8 mouse cellular contexts compared by ENCODE assay signal in the genomic region with DNA sequence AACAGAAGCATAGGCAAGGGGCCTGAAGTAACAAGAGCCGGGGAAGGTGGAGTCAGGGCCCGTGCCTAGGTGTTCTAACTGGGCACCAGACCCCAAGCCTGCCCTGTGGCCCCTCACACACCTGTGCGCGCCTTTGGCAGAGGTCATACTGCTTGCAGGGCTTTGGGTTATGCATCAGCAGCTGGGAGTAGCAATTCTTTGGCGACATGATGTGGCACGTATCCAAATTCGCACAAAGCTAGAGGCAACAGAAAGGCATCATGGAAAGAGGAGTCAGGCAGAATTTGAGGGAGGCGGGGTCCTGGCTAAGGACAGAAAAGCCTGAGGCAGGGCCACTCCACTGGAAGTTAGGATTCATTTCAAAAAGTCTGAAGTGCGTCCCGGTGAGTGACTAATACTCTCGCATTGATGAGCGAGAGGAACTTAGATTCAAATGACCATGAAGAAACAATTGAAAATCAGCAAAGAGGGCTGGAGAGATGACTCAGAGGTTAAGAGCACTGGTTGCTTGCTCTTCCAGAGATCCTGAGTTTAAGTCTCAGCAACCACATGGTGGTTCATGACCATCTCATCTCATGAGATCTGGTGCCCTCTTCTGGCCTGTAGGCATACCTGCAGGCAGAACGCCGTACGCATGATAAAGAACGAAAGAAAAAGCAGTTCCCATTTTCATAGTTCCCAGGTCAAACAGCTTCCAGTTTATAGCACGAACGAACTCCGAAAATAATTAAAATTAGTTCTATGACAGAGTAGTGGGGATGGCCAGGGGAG. TPM values are rescaled to one million over a fixed set of nuclear protein-coding genes. Genes with fewer than 3 reads are reported as not detected.
DNase-seq lines count a peak whose midpoint lies in the region; ATAC-seq lines count a peak whose summit lies in the region.

No protein-coding gene starts in this region.

- no peak overlapping the region for H3K9ac ChIP-seq in embryonic facial prominence, embryonic 11.5 days (replicated peaks; ENCODE audit: low read length)
- peak overlapping the region; percentile 38; the same call in 1 of the 2 replicates for H3K9ac ChIP-seq in heart, embryonic 16.5 days (ENCODE audit: low read length)

- H3K9me3 ChIP-seq in embryonic facial prominence, embryonic 11.5 days (replicated peaks; ENCODE audit: control insufficient read depth, low read length): no peaks in the 10 kb centered on the region
- H3K9me3 ChIP-seq in heart, embryonic 16.5 days (replicated peaks; ENCODE audit: control insufficient read depth, low read length): no peaks in the 10 kb centered on the region

- H3K4me2 ChIP-seq in embryonic facial prominence, embryonic 11.5 days (ENCODE audit: low read depth, low read length): no peak overlapping the region
- H3K4me2 ChIP-seq in heart, embryonic 16.5 days (ENCODE audit: low read depth, low read length): peak overlapping the region; percentile 66

- H3K36me3 ChIP-seq in embryonic facial prominence, embryonic 11.5 days (replicated peaks; ENCODE audit: control insufficient read depth, insufficient read depth, low read depth, low read length): no peaks in the 10 kb centered on the region; the same call in 1 of the 2 replicates
- peaks cover 21% of the 10 kb centered on the region for H3K36me3 ChIP-seq in heart, embryonic 16.5 days (ENCODE audit: control insufficient read depth, insufficient read depth)

- 35% methylated on average over 19 of the region's 19 CpGs for WGBS in embryonic facial prominence, embryonic 11.5 days
- 33% methylated on average over 19 of the region's 19 CpGs for WGBS in heart, embryonic 16.5 days

- ATAC-seq in activated CD4-positive, CD25-positive, alpha-beta regulatory T cell, adult 4 months: peak; percentile 61
- no peak for ATAC-seq in embryonic facial prominence, embryonic 11.5 days (replicated peaks; ENCODE audit: insufficient number of reproducible peaks, low FRiP score, low TSS enrichment, low read depth)
- ATAC-seq in heart, embryonic 16.5 days (replicated peaks; ENCODE audit: extremely low read depth, insufficient read depth, low FRiP score): no peak

- peak; percentile 74 for DNase-seq in adrenal gland, adult 2 months
- DNase-seq in adrenal gland, adult 8-10 months: no peak
- DNase-seq in embryonic facial prominence, embryonic 11.5 days (ENCODE audit: low spot score): peak; percentile 86
- peak; percentile 65 to 74 for DNase-seq in kidney, postnatal 36 days
- peak; percentile 85 for DNase-seq in lung, postnatal 10 days
- DNase-seq in right cerebral cortex, postnatal 25 days: peak; percentile 42

- H3K4me3 ChIP-seq in embryonic facial prominence, embryonic 11.5 days (ENCODE audit: low read depth, low read length): no peak overlapping the region
- peak overlapping the region; percentile 46 for H3K4me3 ChIP-seq in heart, embryonic 16.5 days (ENCODE audit: low read length)

- H3K27ac ChIP-seq in embryonic facial prominence, embryonic 11.5 days (replicated peaks; ENCODE audit: low read depth, low read length): no peak overlapping the region
- no peak overlapping the region for H3K27ac ChIP-seq in heart, embryonic 16.5 days (ENCODE audit: low read length)

- no peaks in the 10 kb centered on the region for H3K27me3 ChIP-seq in embryonic facial prominence, embryonic 11.5 days (ENCODE audit: control insufficient read depth, insufficient read depth, low read length)
- no peaks in the 10 kb centered on the region for H3K27me3 ChIP-seq in heart, embryonic 16.5 days (ENCODE audit: control insufficient read depth, insufficient read depth, low read length)

- H3K4me1 ChIP-seq in embryonic facial prominence, embryonic 11.5 days (ENCODE audit: control insufficient read depth, insufficient read depth, low read length): no peaks in the 10 kb centered on the region
- peaks cover 11% of the 10 kb centered on the region for H3K4me1 ChIP-seq in heart, embryonic 16.5 days (ENCODE audit: control insufficient read depth, insufficient read depth, low read length)

RNA-seq across cellular contexts. Expression of a gene that starts 1.8 kb away (rescaled TPM):
- 10 to 100 TPM; 29.2 to 60.7 TPM for total RNA-seq in adrenal gland, adult 2 months (2021)
- 30.2 and 42.2 TPM in 2 replicates for polyA plus RNA-seq in adrenal gland, adult 2 months (2012; rRNA removed)
- 100 to 1,000 TPM in 1 of 4 experiments, 10 to 100 TPM in 3; 56.4 to 143 (median 79.7) TPM for total RNA-seq in adrenal gland, adult 8-10 months (2022)
- polyA plus RNA-seq in activated CD4-positive, CD25-positive, alpha-beta regulatory T cell, adult 4 months (2017; shearing (Covaris generic)): 10 to 100 TPM; 25.3 to 42.0 TPM
- polyA plus RNA-seq in embryonic facial prominence, embryonic 11.5 days (2014; fragmentation: Nextera tagmentation; extraction: Ambion mirVana): 1.2 and 1.8 TPM in 2 replicates
- polyA plus RNA-seq in heart, embryonic 16.5 days (2015; fragmentation: Nextera tagmentation; extraction: Ambion mirVana): 1.5 and 2.6 TPM in 2 replicates

RNA-seq across cellular contexts. Expression of a gene that starts 10.0 kb away (rescaled TPM):
- total RNA-seq in adrenal gland, adult 2 months (2021): 10 to 100 TPM; 42.5 to 42.6 TPM
- 73.5 and 85.1 TPM in 2 replicates for polyA plus RNA-seq in adrenal gland, adult 2 months (2012; rRNA removed)
- 10 to 100 TPM; 43.3 to 57.7 (median 52.2) TPM for total RNA-seq in adrenal gland, adult 8-10 months (2022)
- 10 to 100 TPM; 11.2 to 13.3 TPM for polyA plus RNA-seq in activated CD4-positive, CD25-positive, alpha-beta regulatory T cell, adult 4 months (2017; shearing (Covaris generic))
- polyA plus RNA-seq in embryonic facial prominence, embryonic 11.5 days (2014; fragmentation: Nextera tagmentation; extraction: Ambion mirVana): 49.9 and 55.9 TPM in 2 replicates
- polyA plus RNA-seq in heart, embryonic 16.5 days (2015; fragmentation: Nextera tagmentation; extraction: Ambion mirVana): 30.5 and 31.7 TPM in 2 replicates

RNA-seq across cellular contexts. Expression of a gene that starts 10.0 kb away (rescaled TPM):
- under 1 TPM in 1 of 2 experiments, not detected in 1; 0.59 TPM for total RNA-seq in adrenal gland, adult 2 months (2021)
- polyA plus RNA-seq in adrenal gland, adult 2 months (2012; rRNA removed): 0.75 and 0.84 TPM in 2 replicates
- 1 to 10 TPM in 1 of 4 experiments, under 1 TPM in 3; 0.29 to 3.4 (median 0.66) TPM for total RNA-seq in adrenal gland, adult 8-10 months (2022)
- polyA plus RNA-seq in activated CD4-positive, CD25-positive, alpha-beta regulatory T cell, adult 4 months (2017; shearing (Covaris generic)): under 1 TPM in 1 of 2 experiments, not detected in 1; 0.17 TPM
- 0.53 and 1.2 TPM in 2 replicates for polyA plus RNA-seq in embryonic facial prominence, embryonic 11.5 days (2014; fragmentation: Nextera tagmentation; extraction: Ambion mirVana)
- polyA plus RNA-seq in heart, embryonic 16.5 days (2015; fragmentation: Nextera tagmentation; extraction: Ambion mirVana): 0.26 and 0.60 TPM in 2 replicates

RNA-seq across cellular contexts. Expression of a gene that starts 11.4 kb away (rescaled TPM):
- total RNA-seq in adrenal gland, adult 2 months (2021): not detected
- polyA plus RNA-seq in adrenal gland, adult 2 months (2012; rRNA removed): not detected in 2 replicates
- under 1 TPM in 1 of 4 experiments, not detected in 3; 0.59 TPM for total RNA-seq in adrenal gland, adult 8-10 months (2022)
- under 1 TPM; 0.70 to 0.78 TPM for polyA plus RNA-seq in activated CD4-positive, CD25-positive, alpha-beta regulatory T cell, adult 4 months (2017; shearing (Covaris generic))
- polyA plus RNA-seq in embryonic facial prominence, embryonic 11.5 days (2014; fragmentation: Nextera tagmentation; extraction: Ambion mirVana): not detected in 2 replicates
- 0.24 TPM in 1 of 2 replicates, not detected in the other for polyA plus RNA-seq in heart, embryonic 16.5 days (2015; fragmentation: Nextera tagmentation; extraction: Ambion mirVana)

RNA-seq across cellular contexts. Expression of a gene that starts 35.7 kb away (rescaled TPM):
- 100 to 1,000 TPM; 191 to 196 TPM for total RNA-seq in adrenal gland, adult 2 months (2021)
- 201 and 238 TPM in 2 replicates for polyA plus RNA-seq in adrenal gland, adult 2 months (2012; rRNA removed)
- total RNA-seq in adrenal gland, adult 8-10 months (2022): 100 to 1,000 TPM; 183 to 210 (median 190) TPM
- 10 to 100 TPM; 29.0 to 44.1 TPM for polyA plus RNA-seq in activated CD4-positive, CD25-positive, alpha-beta regulatory T cell, adult 4 months (2017; shearing (Covaris generic))
- 76.6 and 86.1 TPM in 2 replicates for polyA plus RNA-seq in embryonic facial prominence, embryonic 11.5 days (2014; fragmentation: Nextera tagmentation; extraction: Ambion mirVana)
- polyA plus RNA-seq in heart, embryonic 16.5 days (2015; fragmentation: Nextera tagmentation; extraction: Ambion mirVana): 17.9 and 19.9 TPM in 2 replicates
